Mouse (Mus musculus) ovary, postnatal 36 days (tissue): Measurements from ENCODE around the gene 4933428G20Rik.

Experiments
- DNase-seq: peaks from one replicate; pipeline ENCODE4 v3.0.0; 2022; ENCODE audit warnings: low spot score, mixed read lengths

4933428G20Rik gene

DNA sequence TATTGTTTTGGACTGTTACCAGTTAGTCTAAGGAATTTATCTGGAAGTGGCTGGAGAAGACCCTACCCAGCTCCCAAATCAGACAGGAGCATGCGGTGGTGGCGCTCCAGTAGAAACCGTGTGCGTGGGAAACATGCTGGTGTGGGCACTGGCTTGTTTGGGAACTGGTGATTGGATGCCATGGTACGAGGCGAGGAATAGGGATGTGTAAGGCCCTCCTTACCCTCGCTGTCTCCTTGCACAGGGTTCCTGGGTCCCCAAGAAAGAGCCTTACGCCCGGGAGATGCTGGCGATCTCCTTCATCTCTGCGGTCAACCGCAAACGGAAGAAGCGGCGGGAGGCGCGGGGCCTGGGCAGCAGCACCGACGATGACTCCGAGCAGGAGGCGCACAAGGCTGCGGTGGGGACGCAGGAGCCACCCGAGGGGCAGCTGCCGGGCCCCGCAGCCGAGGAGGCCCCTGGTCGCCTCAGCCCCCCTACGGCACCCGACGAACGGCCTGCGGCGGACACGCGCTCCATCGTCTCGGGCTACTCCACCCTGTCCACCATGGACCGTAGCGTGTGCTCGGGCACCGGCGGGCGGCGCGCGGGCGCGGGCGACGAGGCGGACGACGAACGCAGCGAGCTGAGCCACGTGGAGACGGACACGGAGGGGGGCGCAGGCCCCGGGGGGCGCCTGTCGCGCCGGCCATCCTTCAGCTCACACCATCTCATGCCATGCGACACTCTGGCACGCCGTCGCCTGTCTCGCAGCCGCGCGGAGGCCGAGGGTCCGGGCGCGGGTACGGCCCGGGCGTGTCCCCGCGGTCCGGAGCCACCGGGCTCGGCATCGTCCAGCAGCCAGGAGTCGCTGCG, at the start of gene 4933428G20Rik:
Gene 4933428G20Rik (minus strand): TSS at position 476 of the 855 bp plus-strand sequence.
- DNase-seq, result no peak

DNA sequence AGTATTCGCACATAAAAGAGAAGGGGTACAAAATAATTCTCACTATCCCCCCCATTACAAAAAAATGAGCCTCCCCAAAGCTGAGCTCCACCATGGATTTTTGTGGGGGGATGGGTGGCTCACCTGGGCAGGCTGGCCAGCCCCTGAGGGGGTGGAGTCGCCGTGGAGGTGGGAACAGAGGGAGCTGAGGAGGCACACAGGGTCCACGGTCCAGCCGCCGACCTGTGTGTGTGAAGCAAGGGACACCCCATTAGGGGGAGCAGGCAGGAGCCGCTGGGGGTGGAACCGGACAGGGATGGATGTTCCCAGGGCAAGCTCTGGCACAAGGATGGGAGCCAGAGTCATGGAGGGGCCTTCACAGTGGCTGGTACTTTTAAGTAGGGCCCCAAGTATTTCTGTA, 48.6 kb upstream of the 4933428G20Rik start:
- DNase-seq, result no peak

DNA sequence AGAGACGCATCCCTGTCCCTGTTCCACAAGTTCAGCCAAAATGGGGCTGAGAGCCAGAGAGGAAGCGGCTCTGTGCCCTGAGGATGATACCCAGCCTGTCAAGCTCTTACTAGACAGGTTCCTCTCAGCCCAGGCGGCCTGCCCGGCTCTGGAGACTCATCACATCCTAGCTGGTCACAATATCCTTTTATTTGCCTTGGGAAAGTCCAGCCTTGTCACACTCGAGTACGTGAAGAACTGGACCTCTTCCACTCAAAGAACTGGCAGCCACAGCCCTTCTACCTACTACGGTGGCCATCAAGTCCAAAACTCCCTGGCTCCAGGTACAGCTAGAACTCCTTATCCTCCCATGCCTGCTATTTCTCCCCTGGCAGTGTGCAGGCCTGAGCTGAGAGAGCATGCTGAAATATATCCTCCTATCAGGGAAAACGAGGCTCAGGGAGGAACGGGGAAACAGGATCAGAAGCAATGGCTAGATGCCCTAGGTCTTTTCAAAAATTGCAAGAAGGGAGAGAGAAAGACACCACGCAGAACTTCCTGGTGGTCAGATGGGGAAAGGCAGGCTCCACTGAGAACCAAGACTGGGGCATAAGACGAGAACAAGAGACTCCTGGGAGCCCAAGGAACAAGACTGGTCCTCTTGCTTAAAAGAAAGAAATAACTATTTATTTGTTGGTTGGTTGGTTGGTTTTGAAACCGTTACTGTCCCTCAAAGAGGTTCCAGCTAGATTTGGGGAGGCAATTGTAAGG, 48.0 kb upstream of the 4933428G20Rik start:
- no peak for DNase-seq

DNA sequence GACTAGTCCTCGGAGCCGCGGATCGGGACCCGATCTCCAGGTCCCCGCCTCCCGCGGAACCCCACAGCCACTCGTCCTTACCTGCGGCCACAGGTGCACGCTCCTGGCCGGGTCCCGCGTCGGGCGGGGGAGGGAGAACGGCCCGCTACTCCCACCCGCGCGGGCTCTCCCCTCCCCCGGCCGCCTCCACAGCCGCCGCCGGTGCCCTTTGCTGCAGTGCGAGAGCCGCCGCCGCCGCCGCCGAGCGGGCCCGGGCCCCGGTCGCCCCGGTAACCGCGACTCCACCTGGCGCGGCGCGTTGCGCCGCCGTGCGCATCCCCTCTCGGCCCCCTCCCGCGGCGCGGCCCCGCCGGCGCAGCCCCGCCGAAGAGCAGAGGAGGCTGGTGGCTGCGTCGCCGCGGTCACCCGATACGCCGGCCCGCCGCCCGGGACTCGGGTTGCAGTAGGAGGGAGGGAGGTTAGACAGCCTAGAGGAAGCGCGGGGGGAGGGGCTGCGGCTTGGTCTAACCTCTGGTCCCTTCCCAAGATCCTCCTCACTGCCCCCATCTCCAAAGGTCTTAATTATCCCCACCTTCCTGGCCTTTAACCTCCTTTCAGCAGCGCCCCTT, 46.8 kb upstream of the 4933428G20Rik start:
- DNase-seq, result peak; percentile 46

DNA sequence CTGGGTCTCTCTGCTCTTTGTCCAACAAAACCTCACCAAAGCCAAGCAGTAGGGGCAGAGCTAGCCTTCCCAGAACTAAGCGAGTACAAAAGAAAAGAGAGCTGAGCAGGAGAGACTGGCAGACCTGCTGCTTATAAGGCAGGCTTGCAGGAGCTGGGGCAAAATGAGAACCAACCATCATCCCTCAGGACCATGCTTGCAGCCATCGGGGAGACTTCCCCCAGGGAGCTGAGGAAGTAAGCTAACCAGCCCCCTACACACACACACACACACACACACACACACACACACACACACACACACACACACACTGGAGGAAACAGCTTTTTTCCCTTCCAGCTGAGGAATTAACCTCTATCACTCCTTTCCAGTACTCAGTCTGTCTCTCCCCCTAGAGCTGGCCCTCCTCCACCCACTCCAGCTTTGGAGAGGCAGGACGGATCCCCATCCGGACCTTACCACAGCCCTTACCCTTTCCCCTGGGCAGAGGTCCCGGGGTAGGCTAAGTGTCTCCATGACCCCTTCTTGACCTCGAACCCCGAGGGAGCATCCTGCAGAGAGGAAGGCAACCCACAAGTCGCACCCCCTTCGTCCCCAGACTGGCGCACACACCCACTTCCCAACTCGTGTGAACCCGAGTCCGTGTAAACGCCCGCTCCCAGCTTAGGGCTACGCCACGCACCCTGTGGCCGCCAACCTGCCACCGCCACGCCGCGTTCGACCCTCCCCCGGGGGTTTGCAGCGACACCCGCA, 45.8 kb upstream of the 4933428G20Rik start:
- no peak for DNase-seq

DNA sequence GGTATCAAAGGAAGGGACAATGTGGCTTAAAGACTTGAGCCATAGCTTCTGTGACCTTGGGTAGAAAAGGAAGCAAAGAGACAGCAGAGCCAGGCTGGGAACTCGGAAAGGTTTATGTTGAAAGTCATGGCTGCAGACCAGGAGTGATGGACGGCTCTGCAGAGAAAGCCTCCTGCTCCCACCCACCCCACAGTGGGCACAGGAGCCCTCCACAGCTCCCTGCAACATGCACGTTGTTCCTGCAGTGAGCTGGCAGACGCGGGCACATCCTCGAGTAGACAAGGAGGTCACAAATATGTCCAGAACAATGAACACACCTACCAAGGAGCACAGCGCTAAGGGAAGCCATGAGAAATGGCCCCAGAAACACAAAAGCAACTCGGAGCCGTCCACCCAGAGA, 43.7 kb upstream of the 4933428G20Rik start:
- DNase-seq, result no peak

DNA sequence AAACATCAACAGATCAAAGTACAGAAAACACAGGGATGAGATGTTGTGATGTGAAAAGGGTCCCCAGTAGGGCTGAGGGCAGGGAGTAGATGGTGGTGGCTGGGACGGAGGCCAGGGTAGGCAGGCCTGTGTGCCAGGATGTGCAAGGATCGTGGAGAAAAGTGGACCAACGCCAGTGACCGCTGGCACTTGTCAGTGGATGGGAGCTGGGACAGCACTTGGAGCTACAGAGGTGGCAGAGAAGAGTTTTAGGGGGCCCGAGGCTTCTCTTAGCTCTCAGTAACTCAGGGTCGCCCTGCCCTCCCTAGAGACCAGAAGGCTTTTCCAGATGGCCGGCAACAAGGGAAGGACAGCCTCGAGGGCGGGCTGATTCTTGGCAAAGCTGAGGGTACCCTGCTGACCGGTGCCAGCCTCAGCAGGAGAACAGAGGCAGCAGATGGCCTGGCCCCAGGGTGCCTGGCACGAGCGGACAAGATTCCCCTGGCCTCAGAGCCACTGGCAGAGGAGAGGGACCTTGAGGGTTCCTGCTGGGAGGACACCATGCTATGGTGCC, 43.1 kb upstream of the 4933428G20Rik start:
- DNase-seq, result peak; percentile 38

DNA sequence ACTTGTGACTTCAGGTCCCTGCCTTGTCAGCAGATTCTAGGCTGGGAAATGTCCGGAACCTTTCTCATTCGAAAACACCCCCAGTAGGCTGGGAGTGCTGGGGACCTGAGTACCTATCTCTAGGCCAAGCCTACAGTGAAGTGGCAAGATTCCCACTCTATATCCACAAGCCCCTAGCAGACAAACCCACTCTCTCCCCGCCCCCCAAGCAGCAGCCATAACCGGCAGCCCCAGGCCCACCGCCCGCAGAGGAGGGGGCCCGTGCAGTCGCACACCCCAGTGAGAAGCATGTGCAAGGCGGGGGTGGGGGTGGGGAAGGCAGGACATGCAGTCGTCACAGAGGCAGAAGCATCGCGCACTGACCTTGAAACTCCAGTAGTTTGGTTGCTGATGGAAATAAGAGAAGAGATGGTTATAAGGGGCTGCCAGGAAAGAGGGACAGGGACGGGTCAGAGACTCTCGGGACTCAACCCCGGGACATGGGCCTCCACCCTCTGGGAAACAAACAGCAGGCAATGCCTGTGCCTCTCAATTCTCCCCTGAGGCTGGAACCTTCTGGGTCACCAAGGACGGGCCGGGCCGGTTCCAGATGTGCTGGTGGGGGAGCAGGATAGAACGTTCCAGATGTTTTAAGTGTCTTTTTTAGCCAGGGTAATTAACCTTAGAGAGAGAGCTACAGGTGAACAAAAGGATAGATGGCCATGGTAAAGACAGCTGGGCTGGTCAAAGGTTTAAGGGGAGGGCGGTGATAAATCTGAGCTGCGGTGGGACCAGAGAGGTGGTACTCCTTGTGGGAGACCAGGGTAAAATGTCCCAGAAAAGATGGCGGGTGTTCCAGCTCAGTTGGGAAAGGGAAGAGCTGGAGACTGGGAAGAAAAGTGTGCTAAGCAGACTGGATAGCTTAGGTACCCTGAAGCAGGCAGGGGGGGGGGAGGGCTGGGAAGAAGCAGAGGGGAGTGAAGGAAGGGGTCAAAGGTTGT, 42.3 kb upstream of the 4933428G20Rik start:
- no peak for DNase-seq

DNA sequence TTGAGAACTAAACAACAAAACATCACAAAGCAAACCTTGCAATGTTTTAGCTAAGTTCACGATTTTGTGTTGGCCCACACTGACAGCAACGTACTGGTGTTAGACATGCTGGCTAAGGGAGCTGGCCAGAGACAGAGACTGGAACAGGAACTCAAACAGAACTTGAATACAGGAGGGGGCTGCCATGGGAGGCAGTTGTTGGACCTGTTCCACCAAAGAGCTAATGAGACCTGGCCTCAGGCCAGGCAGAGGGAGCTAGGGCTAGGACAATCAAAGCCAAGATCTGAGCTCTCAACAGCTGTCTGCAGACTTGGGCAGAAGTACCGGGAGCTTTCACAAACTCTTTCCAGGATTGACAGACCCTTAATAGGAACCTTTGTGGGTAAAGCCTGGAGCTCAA, 40.5 kb upstream of the 4933428G20Rik start:
- DNase-seq, result no peak

DNA sequence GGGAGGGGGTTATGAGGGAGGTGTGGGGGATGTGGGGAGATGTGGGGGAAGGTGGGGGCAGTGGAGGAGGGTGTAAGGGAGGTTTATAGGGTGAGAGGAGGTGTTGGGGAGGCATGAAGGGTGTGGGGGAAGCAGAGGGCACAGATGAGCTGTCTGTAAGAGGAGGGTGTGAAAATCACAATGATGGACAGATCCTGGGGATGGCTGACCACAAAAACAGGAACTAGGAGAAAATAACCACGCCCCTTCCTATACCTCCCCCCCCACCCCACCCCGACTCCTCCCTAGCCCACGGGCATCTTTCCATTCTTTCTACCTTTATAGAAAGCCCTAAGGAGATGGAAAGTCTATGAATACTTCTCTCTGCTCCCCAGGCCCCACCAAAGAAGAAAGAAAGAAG, 40.0 kb upstream of the 4933428G20Rik start:
- DNase-seq, result no peak

DNA sequence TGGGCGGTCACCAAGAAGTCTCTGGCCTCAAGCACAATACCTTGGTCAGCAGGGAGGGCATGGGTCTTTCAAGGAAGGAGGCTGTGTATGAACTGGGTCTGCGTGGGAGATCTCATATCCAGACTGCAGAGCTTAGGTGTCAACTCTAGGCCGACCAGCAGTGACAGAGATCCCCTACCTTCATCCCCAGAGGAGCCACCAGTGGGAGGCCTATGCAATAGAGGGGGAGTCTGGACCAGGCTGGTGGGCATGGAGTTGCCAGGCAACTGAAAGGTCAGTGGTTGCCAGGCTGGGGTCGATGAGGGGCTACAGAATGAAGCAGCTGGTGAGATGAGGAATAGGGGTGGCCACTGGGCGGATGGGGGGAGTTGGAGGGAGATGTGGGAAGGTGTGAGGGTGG, 39.5 kb upstream of the 4933428G20Rik start:
- no peak for DNase-seq

DNA sequence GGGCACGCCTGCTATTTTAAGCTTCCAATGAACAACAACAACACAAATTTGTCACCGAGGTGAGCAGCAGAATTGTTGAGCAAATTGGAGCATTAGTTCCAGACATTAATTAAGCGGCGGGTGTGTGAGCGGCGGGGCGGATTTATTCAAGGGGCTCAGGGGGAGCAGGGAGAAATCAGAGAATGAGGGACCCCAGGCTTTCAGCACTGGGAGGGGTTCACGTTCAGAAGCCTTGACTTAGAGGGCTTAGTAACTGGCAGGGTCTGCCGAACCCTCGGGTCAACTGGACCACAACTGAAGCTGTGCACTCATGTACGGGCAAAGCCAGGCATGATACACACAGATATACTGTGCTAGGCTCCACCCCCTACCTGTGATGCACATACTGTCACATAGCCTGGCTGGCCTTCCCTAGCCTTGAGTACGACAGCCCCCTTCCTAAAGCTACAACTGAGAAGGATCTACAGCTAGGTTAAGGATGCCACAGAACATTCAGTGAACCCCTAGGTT, 37.5 kb upstream of the 4933428G20Rik start:
- DNase-seq, result no peak

DNA sequence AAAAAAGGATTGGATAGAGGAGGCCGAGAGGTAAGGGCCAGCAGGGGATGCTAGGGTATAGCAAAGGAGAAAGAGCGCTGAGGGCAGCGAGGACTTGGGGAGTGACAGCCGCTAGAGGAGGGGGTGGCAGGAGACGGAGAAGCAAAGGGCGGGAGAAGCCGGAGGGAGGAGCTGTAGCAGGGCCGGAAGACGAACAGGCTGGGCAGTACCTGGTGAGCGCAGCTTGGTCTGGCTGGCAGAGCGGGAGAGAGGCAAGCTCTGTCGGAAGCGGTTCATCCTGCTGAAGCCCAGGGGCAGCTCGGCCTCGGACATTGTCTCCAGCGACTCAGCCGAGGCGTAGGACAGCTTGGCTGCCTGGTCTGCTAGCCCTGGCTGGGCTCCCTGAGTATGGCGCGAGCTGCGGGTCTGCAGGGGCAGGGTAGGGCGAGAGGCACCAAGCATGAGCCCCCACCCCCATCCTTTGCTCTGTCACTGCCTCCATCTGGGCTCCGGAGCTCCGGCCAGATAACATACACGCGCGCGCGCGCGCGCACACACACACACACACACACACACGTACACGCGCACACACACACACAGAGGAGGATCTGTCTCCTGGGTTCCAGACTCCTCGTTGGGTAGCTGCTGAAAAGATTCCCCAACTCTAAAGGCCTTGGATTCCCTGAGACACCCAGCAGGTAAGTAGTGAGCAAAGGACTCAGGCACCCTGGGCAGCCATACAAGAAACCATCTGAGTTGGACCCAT, 36.9 kb upstream of the 4933428G20Rik start:
- DNase-seq, result no peak

DNA sequence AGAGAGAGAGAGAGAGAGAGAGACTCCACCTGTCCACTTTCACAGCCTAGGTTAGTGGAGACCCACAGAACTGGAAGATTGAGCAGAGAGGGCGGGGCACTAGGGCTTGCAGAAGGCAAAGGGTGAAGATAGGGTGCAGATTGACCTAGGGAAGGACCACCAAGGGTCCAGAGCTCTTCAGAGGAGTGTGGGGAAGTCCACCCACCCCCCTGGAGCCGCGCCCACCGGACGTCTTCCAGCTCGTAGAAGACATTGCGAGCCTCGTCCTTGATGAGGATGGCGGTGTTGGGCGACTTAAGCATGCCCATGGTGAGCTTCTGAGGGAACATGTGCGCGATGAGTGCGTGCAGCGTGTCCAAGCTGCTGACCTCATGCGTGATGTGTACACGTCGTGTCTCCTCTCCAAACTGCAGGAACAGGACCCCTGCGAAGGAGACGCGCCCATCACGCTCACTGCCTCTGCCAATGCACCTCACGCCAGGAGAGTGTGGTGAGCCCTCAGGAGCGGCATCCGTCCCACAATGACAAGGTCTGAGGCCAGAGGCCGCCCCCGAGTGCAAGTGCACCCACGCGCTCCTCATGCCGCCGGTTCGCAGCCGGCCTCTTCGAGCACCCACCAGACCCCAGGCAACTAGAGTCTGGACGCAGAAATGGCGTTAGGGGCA, 36.1 kb upstream of the 4933428G20Rik start:
- DNase-seq, result no peak

DNA sequence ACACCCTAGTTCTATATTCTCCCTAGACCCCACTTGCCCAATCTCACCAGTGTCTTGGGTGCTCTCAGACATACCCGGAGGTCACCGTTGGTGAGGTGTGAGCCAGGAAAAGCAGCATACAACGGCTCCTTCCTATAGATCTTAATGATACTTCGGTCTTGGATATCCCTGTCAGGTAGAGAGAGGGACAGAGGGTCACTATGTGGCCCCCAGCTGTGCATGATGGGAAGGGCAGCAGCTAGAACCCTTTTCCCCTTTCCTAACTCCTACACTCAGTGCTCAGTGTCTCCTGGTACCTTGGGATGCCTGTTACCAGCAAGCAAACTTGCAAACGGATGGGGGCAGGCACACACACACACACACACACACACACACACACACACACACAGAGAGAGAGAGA, 35.5 kb upstream of the 4933428G20Rik start:
- DNase-seq, result no peak

DNA sequence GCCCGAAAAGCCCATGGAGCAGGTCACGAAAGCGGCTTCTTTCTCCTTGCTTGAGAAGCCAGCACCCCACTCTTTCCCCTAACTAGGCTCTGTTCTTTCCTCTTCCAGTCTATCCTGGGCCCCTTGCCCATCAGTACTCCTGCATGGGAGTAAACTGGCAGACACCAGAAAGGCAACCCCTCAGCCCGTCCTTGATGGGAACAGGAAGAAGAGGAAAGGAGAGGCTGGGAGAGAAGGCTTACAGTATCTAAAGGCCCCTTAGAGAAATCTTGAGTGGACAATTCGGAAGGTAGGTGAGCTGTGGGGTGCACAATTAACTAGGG, 35.1 kb upstream of the 4933428G20Rik start:
- no peak for DNase-seq

DNA sequence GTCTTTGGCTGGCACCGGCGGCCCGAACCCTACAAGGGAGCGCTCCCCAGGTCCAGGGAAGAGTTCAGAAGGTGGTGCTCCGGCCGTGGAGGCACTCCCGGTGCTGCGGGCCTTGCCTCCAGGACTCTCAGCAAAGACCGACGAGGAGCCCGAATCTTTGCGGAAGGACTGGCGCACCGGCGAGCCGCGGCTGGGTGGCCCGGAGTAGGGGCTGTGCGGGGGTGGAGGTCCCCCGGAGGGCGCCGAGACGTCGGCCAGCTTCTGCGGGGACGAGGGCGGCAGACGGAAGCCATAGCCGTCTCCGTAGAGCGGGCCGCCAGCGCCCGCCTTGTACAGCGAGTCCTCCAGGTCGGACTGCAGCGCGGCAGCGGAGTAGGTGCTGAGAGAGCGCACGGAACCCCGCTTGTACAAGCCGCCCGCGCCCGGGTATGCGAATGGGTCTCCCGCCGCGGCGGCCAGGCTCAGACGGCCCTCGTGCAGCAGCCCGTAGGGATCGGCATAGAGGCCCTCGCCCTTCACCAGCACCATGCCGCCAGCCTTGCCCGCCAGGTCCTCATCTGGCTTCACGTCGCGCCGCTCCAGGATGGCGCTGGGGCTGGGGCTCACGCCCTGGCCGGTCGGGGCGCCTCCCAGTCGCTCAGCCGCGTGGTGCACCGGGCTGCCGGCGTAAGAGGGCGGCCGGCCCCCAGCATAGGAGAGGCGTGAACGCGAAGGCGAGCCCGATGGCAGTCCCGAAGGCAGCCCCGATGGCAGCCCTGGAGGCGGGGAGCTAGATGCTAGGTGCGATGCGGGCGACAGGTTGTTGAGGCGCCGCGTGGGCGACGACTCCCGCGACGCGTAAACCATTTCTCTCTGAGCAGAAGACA, 34.5 kb upstream of the 4933428G20Rik start:
- DNase-seq, result no peak

DNA sequence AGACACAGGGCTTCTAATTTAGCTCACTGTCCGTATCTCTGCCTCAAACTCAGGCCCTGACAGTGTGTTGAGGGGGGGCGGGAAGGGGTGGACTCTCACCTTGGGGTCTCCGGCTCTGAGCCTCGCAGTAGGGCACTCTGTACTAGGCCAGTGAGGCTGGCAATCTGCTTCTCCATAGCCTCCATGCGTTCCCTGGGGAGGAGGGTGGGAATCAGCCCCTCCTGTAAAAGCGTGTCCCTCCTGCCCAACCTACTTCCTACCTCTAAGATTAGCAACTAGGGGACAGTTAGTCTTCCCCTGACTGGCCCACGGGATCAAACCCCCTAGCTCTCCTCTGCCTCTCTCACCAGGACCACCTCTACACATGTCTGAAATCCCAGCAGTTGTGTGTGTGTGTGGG, 33.5 kb upstream of the 4933428G20Rik start:
- no peak for DNase-seq
